Mouse (Mus musculus): ENCODE measurements around the gene Aldh6a1.

Gene Aldh6a1

GRCm38 (mm10) chr12:84408819-84409507 is 41.8 kb downstream of the Aldh6a1 start, which contains the start of the genes Entpd5 and Bbof1:
TSS of gene Entpd5 (minus strand) at chr12:84409029.
TSS of gene Bbof1 (plus strand) at chr12:84409071.
- peak; percentile 93 to 95 for DNase-seq

- peak; percentile 18 to 23 for DNase-seq
These were observed 42.7 kb downstream of the Aldh6a1 start for GRCm38 (mm10) chr12:84407874-84408818.

- DNase-seq: no peak
These were observed 43.5 kb downstream of the Aldh6a1 start for GRCm38 (mm10) chr12:84407259-84407658.

GRCm38 (mm10) chr12:84404541-84404940 is 46.3 kb downstream of the Aldh6a1 start:
- no peak for DNase-seq

GRCm38 (mm10) chr12:84402923-84403322 is 47.9 kb downstream of the Aldh6a1 start:
- DNase-seq: no peak

- peak; percentile 17 to 37 for DNase-seq
These were observed 50.2 kb downstream of the Aldh6a1 start for GRCm38 (mm10) chr12:84400653-84401052.

- no peak for DNase-seq
These were observed 50.7 kb downstream of the Aldh6a1 start for GRCm38 (mm10) chr12:84400068-84400467.

GRCm38 (mm10) chr12:84399663-84400062 is 51.1 kb downstream of the Aldh6a1 start:
- DNase-seq: peak; percentile 14 to 31

GRCm38 (mm10) chr12:84399135-84399534 is 51.7 kb downstream of the Aldh6a1 start:
- DNase-seq: no peak

GRCm38 (mm10) chr12:84398629-84399028 is 52.2 kb downstream of the Aldh6a1 start:
- no peak for DNase-seq

- no peak for DNase-seq
These were observed 53.1 kb downstream of the Aldh6a1 start for GRCm38 (mm10) chr12:84397685-84398084.

GRCm38 (mm10) chr12:84396947-84397679 is 53.7 kb downstream of the Aldh6a1 start:
- no peak for DNase-seq

GRCm38 (mm10) chr12:84393847-84394246 is 57.0 kb downstream of the Aldh6a1 start:
- no peak for DNase-seq

GRCm38 (mm10) chr12:84392681-84393080 is 58.1 kb downstream of the Aldh6a1 start:
- DNase-seq: no peak

GRCm38 (mm10) chr12:84390336-84390735 is 60.5 kb downstream of the Aldh6a1 start:
- no peak for DNase-seq

- DNase-seq: no peak
These were observed 61.9 kb downstream of the Aldh6a1 start for GRCm38 (mm10) chr12:84388774-84389400.

GRCm38 (mm10) chr12:84388097-84388496 is 62.7 kb downstream of the Aldh6a1 start:
- no peak for DNase-seq

- DNase-seq: no peak
These were observed 65.4 kb downstream of the Aldh6a1 start for GRCm38 (mm10) chr12:84385408-84385807.

GRCm38 (mm10) chr12:84384644-84385081 is 66.1 kb downstream of the Aldh6a1 start:
- DNase-seq: peak in 1 of 2 experiments; percentile 33

- no peak for DNase-seq
These were observed 68.4 kb downstream of the Aldh6a1 start for GRCm38 (mm10) chr12:84382369-84382768.

Measured in kidney, postnatal 4 days (tissue).